Mouse (Mus musculus): Measurements from ENCODE around the gene Samd9l. TPM values are rescaled to one million over a fixed set of nuclear protein-coding genes. Genes with fewer than 3 reads are reported as not detected.
"Not testable (repeated sequence)": the region's sequence is repeated elsewhere in the genome, so short reads cannot be mapped to it uniquely, and the experiment has no call there.

Samd9l gene
- total RNA-seq, 1 experiment from 2014 or later = 11.3 TPM

GRCm38 (mm10) chr6:3343603-3344247 is 55.6 kb downstream of the Samd9l start:
- not testable (repeated sequence) for DNase-seq

- no peak for DNase-seq
These were observed 57.9 kb downstream of the Samd9l start for GRCm38 (mm10) chr6:3341479-3341878.

GRCm38 (mm10) chr6:3340928-3341327 is 58.4 kb downstream of the Samd9l start:
- DNase-seq = not testable (repeated sequence)

- not testable (repeated sequence) for DNase-seq
These were observed 60.2 kb downstream of the Samd9l start for GRCm38 (mm10) chr6:3339131-3339530.

Other genes starting within 250 kb of the Samd9l start
- gene Hepacam2, start 98.7 kb upstream of the Samd9l start, total RNA-seq (2021) = 0.30 TPM in 1 of 2 replicates, not detected in the other
- gene Vps50, start 98.8 kb upstream of the Samd9l start, total RNA-seq (2021) = 19.6 and 20.3 TPM in 2 replicates